Mouse (Mus musculus): Measurements from ENCODE around the gene Rassf5. TPM values are rescaled to one million over a fixed set of nuclear protein-coding genes. Genes with fewer than 3 reads are reported as not detected.

The Rassf5 gene
- total RNA-seq, 2 experiments from 2014 or later: 3.1 to 4.3 TPM

GRCm38 (mm10) chr1:131137717-131138118, 107.3 kb downstream of the Rassf5 start:
- DNase-seq: no peak

GRCm38 (mm10) chr1:131137111-131137510, 107.9 kb downstream of the Rassf5 start:
- no peak for DNase-seq

GRCm38 (mm10) chr1:131135960-131136629, 109.0 kb downstream of the Rassf5 start:
- no peak for DNase-seq

GRCm38 (mm10) chr1:131134942-131135522, 110.0 kb downstream of the Rassf5 start:
- no peak for DNase-seq

- DNase-seq: no peak
Measured at GRCm38 (mm10) chr1:131134231-131134630, 110.8 kb downstream of the Rassf5 start.

Other genes starting within 250 kb of the Rassf5 start
- gene Il10, start 225.4 kb downstream of the Rassf5 start, total RNA-seq (2021): not detected
- 100 to 1,000 TPM; 171 to 177 TPM for gene Mapkapk2, start 147.4 kb downstream of the Rassf5 start, total RNA-seq (2021)
- under 1 TPM; 0.12 to 0.14 TPM for gene Dyrk3, start 106.9 kb downstream of the Rassf5 start, total RNA-seq (2021)
- gene Eif2d, start 92.1 kb downstream of the Rassf5 start, total RNA-seq (2021): 10 to 100 TPM; 24.4 to 26.4 TPM
- gene Ikbke, start 34.3 kb upstream of the Rassf5 start, total RNA-seq (2021): 1 to 10 TPM; 2.8 to 3.6 TPM

Data from gastrocnemius, postnatal 10 days (tissue).